Mouse (Mus musculus) kidney, postnatal 25 days (tissue): Measurements from ENCODE around the gene Higd1c.
"Not testable (repeated sequence)": the region's sequence is repeated elsewhere in the genome, so short reads cannot be mapped to it uniquely, and the experiment has no call there.

Experiments
- DNase-seq, 2 experiments: peaks; one replicate each; pipeline ENCODE4 v3.0.0; 2021; ENCODE audit warnings: mixed read lengths in 2 of 2

Gene Higd1c

GRCm38 (mm10) chr15:100355876-100356275 is 8.5 kb upstream of the Higd1c start:
- DNase-seq = no peak

DNA sequence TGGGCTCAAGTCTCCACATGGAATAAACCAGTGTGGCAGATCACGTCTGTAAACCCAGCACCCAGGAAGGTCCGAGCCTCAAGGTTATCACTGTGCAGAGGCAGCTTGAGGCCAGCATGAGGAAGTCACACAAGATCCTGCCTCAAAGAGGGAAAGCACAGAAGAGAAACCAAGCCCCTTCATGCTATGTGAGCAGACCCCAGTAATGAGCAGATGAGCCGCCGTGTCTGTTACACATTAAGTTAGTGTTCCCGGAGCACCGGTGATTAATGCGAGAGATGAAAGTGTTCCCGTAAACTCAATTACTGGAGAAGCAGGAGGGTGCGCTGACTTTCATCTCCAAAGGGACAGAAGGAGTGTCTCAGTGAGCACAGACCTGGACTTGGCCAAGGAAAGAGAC is 1.6 kb downstream of the Higd1c start:
- not testable (repeated sequence) for DNase-seq

DNA sequence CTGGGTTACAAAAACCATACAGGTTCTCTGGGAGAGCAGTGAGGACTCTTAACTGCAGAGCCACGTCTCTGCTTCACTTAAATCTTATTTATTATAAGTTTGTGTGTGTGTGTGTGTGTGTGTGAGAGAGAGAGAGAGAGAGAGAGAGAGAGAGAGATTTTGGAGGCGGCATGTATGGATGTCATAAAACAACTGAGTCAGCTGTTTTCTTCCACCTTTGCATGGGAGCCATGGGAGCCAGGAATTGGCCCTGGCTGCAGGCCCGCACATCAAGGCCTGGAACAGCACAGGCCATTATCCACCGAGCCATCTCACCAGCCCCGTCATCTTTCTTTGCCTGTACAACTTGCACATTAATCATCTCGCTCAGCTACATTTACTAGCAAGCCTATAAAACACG is 2.8 kb downstream of the Higd1c start:
- no peak for DNase-seq

GRCm38 (mm10) chr15:100375066-100375465 is 10.7 kb downstream of the Higd1c start:
- DNase-seq = peak; percentile 65 to 85

DNA sequence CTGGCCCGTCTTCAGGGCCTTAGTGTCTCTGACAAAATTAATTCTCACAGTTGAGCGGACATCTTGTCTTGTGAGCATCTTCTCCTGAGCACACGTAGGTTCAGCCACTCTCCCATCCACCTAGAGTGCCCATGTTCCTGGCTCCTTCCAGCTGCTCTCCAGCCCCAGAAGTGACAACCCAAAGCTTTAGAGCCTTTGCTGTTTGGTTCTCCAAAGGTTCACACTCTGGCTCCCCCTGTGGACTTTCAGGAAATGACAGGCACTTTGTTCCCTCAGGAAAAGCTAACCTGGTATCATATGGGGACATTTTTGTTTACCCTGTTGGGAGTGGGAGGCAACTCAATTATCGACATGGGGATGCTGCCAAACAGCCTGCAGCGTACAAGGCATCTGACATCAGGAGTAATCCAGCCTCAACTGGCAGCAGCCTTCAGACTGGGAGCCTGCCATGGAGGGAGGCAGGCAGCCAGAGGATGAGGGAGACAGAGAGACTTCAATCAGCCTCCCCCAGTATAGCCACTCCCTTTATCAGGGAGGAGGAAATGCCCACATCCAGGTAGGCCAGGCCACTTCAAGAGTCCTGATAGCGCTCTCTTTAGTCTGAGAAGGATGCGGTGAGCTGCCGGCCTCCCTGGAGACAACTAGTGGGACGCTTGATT is 13.6 kb downstream of the Higd1c start:
- peak in 1 of 2 experiments; percentile 30 for DNase-seq

- DNase-seq = peak in 1 of 2 experiments; percentile 14
Measured at GRCm38 (mm10) chr15:100379658-100380057, 15.3 kb downstream of the Higd1c start.

GRCm38 (mm10) chr15:100380104-100380503 is 15.8 kb downstream of the Higd1c start:
- DNase-seq = peak in 1 of 2 experiments; percentile 18

DNA sequence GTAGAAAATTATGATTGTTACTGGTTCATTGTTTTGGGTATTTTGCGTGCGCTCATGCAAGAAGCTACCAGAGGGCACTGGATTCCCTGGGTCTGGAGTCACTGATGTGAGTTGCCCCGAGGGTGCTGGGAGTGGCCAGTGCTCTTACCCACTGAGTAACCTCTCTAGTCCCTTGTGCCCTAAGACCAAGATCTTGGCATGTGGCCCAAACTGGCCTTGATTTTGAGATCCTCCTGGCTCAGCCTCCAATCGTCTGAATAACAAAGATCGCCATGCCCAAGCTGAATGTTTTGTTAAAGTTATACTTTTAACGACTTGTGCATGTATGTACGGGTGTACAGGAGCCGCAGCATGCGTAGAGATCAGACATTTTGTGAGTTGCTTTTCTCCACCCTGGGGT is 21.4 kb downstream of the Higd1c start:
- DNase-seq = peak; percentile 44 to 56

DNA sequence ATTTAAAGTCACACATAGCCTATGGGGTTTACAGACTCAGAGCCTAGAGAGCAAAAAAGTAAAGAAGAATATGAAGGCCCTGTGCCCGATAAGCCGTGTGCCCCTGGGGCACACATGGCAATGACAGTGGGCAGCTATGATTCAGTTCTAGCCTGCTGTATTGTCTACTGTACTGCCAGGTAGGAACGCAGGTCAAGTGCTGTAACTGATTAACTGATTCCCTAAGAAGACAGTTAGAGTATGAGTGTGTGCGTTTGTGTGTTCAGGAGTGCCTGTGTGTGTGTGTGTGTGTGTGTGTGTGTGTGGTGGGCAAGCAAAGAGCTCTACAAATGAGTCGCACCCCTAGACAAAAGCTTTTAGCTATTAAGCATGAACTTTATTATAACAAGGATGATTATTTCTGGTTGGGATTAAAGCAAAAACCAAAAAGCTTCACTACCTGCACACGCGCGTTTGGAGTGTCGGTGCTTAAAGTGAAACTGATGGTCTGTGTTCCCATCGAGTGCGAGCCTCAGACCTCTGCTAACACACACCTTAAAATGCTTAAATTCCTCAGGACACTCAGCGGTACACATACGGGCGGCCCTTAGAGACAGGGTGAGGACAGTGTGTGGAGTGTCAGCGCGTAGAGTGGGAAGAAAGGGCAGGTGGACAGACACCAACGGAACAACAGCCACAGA is 23.3 kb downstream of the Higd1c start:
- DNase-seq = peak in 1 of 2 experiments; percentile 32

- DNase-seq = peak in 1 of 2 experiments; percentile 40
Measured at GRCm38 (mm10) chr15:100388224-100388835, 24.0 kb downstream of the Higd1c start.

DNA sequence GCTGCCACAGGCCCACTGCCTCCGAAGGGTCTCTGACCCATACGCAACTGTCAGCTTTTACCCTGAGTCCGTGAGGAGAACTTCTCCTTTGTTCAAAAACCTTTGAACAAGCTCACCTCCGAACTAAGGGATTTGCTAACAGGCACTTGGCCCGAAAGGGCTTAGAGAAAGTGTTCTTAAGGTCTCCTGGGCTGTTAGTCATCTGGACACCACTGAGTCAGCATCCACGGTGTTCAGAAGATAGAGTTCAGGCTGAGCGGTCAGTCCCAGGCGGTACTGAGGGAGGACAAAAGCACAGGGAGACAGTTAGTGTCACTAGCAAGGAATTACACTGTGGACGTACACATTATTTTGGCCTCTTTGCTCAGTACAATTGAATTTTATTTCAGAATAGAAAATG is 24.5 kb downstream of the Higd1c start:
- DNase-seq = peak in 1 of 2 experiments; percentile 57

GRCm38 (mm10) chr15:100391066-100391465 is 26.7 kb downstream of the Higd1c start:
- DNase-seq = peak in 1 of 2 experiments; percentile 35

GRCm38 (mm10) chr15:100391599-100391998 is 27.3 kb downstream of the Higd1c start:
- DNase-seq = no peak

DNA sequence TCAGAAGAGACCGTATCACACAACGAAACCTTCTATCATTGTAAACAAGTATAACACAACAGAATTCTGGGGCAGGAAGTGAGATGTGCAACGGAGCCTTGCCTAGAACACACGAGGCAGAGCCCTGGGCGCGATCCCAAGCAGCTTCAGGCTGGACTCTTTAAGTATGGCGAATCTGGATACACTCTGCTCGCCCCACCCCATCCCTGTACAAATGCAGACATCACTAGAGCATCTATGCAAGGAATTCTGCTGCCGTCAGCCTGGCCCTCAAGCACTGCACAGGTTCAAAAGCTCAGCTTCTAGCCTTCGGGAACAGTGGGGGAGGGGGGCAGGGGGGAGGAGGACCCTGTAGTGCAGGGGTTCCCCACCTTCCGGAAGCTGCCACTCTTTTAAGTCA is 28.7 kb downstream of the Higd1c start:
- DNase-seq = no peak

DNA sequence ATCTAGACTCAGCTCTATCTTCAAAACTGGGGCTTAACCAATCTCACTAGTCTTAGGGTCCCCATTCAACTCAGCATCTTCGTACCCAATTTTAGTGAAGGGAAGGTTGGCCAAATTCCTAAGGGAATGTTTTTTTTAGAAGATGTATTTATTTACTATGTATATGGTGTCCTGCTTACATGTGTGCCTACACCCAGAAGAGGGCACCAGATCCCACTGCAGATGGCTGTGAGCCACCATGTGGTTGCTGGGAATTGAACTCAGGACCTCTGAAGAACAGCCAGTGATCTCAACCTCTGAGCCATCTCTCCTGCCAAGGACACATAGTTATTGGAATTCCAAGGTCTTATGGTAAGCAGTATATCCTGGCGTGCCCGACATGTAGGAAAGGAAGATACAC is 31.2 kb downstream of the Higd1c start:
- no peak for DNase-seq

DNA sequence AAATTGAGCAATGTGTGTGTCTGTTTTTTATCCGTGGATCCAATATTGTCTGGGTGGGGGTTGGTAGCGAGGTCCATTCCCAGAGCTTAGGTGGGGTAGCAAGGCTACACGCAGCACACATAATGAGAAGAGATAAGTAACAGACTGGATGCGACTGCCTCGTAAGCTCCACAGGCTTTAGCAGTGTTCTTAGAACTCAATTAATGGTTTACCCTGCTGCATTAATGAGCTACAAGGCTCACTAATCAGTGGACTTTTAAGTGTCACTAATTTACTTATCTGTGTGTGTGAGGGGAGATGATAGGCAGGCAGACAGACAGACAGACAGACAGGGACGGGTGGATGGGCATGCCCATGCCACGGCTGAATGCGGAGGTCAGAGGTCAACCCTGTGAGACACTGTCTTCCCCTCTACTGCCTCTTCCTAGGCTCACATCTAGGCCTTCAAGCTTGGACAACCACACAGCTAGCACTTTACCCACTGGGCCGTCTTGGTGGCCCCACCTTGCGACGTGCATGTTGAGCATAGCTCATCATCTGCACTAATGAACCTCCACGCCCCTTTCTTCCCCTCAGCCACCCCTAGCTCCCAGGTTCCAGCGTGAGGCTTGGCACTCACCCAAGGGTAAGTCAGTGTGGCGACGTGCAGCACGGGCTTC is 36.4 kb downstream of the Higd1c start:
- DNase-seq = peak; percentile 81 to 90

DNA sequence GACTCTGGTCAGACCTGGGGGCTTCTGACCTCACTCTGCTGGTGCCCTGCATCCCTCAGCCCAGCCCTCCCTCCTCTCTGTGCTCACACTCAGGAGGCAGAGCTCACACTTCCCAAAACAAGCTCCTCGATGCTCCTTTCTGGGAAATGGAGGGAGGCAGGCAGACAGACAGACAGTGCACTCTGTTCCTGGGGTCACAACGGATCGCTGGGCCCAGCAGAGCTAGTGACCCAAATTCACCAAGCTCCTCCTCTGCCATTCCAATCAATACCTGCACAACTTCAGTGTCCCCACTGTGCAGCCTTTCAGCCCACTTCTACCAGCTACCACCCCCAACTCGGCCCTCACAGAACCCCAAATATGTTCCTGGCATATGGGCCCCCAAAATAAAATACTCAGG is 37.5 kb downstream of the Higd1c start:
- DNase-seq = no peak

- no peak for DNase-seq
Measured at GRCm38 (mm10) chr15:100402347-100402746, 38.0 kb downstream of the Higd1c start.

- DNase-seq = no peak
Measured at GRCm38 (mm10) chr15:100402798-100403197, 38.5 kb downstream of the Higd1c start.

DNA sequence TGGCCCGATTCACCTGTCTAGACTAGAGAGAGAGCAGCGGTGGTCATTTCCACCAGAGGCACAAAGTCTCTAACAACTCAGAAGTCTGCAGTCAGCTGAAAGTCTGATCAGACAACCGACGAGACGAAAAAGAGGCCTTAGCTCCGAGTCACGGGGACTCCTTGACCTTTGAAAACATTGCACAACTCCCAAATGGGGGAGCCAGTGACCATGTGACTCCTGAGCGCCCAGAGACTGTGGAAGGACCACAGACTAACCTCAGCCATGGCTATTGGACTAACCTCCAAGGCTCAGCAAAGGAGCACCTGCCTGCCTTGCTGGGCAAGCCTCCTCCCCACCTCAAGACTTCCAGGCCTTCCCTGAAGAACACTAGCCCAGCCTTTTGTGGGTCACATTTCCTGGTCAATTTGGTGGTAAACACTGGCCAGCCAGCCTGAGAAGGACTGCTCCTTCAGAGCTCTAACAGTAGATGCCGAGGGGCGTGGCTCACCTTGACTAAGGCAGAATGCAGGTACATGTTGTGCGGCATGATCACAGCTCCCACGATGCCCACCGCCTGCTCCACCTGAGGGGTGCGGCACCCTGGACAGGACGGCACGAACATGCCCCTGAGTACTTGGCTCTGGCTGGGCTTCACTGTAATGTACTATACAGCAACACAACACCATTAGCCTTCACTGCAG is 39.1 kb downstream of the Higd1c start:
- peak; percentile 77 to 89 for DNase-seq

- DNase-seq = peak in 1 of 2 experiments; percentile 48
Measured at GRCm38 (mm10) chr15:100406088-100406487, 41.7 kb downstream of the Higd1c start.

- DNase-seq = peak; percentile 91
Measured at GRCm38 (mm10) chr15:100410918-100411672, 46.8 kb downstream of the Higd1c start.
